Comparison of ENCODE assay signal across 25 mouse cellular contexts in genomic region chr2:104035595-104035994, GRCm38 (mm10). TPM values are rescaled to one million over a fixed set of nuclear protein-coding genes. Genes with fewer than 3 reads are reported as not detected.
DNase-seq lines count a peak whose midpoint lies in the region; ATAC-seq and TF ChIP-seq lines count a peak whose summit lies in the region.
"Had no signal": no experiment of that assay in that cellular context is flagged by ENCODE, and none has a peak within 500 bp of the region (broad histone marks: within the 10 kb centered on the region; RNA-seq: fewer than 3 reads in every experiment).

No protein-coding gene starts in this region.

- no peak overlapping the region; the same call in 1 of the 2 replicates for H3K4me3 ChIP-seq in gastrocnemius, adult 2 months
- no peak overlapping the region for H3K4me3 ChIP-seq in liver, embryonic 12.5 days
- no peak overlapping the region for H3K4me3 ChIP-seq in heart, embryonic 13.5 days
- H3K4me3 ChIP-seq in intestine, postnatal 0 days (ENCODE audit: low read depth, low read length) = no peak overlapping the region
- H3K4me3 ChIP-seq: embryonic facial prominence, embryonic 12.5 days; erythroblast, embryonic 14.5 days; forebrain, embryonic 13.5 days; heart, embryonic 15.5 days; limb, embryonic 12.5 days; megakaryocyte, embryonic 14.5 days had no signal

- no peaks in the 10 kb centered on the region for H3K9me3 ChIP-seq in liver, embryonic 12.5 days (replicated peaks)
- no peaks in the 10 kb centered on the region for H3K9me3 ChIP-seq in heart, embryonic 13.5 days
- H3K9me3 ChIP-seq in intestine, postnatal 0 days (ENCODE audit: control insufficient read depth) = no peaks in the 10 kb centered on the region
- H3K9me3 ChIP-seq: embryonic facial prominence, embryonic 12.5 days; forebrain, embryonic 13.5 days; heart, embryonic 15.5 days; limb, embryonic 12.5 days; megakaryocyte, embryonic 14.5 days had no signal

- H3K9ac ChIP-seq in liver, embryonic 12.5 days = peak overlapping the region; percentile 50
- H3K9ac ChIP-seq in heart, embryonic 13.5 days = 0 out of 2 replicates have a peak overlapping the region, but pooled peaks have one; percentile 37
- no peak overlapping the region for H3K9ac ChIP-seq in intestine, postnatal 0 days (ENCODE audit: low read depth, low read length)
- H3K9ac ChIP-seq: embryonic facial prominence, embryonic 12.5 days; forebrain, embryonic 13.5 days; heart, embryonic 15.5 days; hindbrain, embryonic 14.5 days; limb, embryonic 12.5 days had no signal

- no peak overlapping the region for H3K4me2 ChIP-seq in liver, embryonic 12.5 days
- no peak overlapping the region for H3K4me2 ChIP-seq in heart, embryonic 13.5 days
- H3K4me2 ChIP-seq in intestine, postnatal 0 days (replicated peaks; ENCODE audit: low read depth) = no peak overlapping the region
- H3K4me2 ChIP-seq: embryonic facial prominence, embryonic 12.5 days; forebrain, embryonic 13.5 days; heart, embryonic 15.5 days; hindbrain, embryonic 14.5 days; limb, embryonic 12.5 days had no signal

- TF ChIP-seq CTCF in gastrocnemius, adult 2 months (IDR thresholded peaks at IDR 0.05) = no peak
- no peak for TF ChIP-seq CTCF in intestine, postnatal 0 days (IDR thresholded peaks at IDR 0.05; ENCODE audit: low read depth)

- H3K4me1 ChIP-seq in liver, embryonic 12.5 days = peaks cover 19% of the 10 kb centered on the region
- H3K4me1 ChIP-seq in heart, embryonic 13.5 days = peaks cover 6% of the 10 kb centered on the region
- H3K4me1 ChIP-seq in intestine, postnatal 0 days (replicated peaks; ENCODE audit: control insufficient read depth, insufficient read depth, low read length) = no peaks in the 10 kb centered on the region
- H3K4me1 ChIP-seq: embryonic facial prominence, embryonic 12.5 days; heart, embryonic 15.5 days; limb, embryonic 12.5 days had no signal

- WGBS in liver, embryonic 12.5 days (ENCODE audit: insufficient replicate concordance) = 81% methylated on average over 6 of the region's 6 CpGs
- 59% methylated on average over 6 of the region's 6 CpGs for WGBS in heart, embryonic 13.5 days
- 77% methylated on average over 6 of the region's 6 CpGs for WGBS in intestine, postnatal 0 days

- DNase-seq in gastrocnemius, adult 2 months = peak; percentile 39
- DNase-seq in gastrocnemius, postnatal 14 days = no peak
- DNase-seq in liver = no peak
- peak; percentile 43 for DNase-seq in skeletal muscle tissue, adult 2 months (ENCODE audit: low read depth, low spot score)
- no peak for DNase-seq in thymus, postnatal 10 days (ENCODE audit: low spot score in 2 of 2)

- no peak for ATAC-seq in liver, embryonic 12.5 days
- ATAC-seq in heart, embryonic 13.5 days (ENCODE audit: extremely low read depth, insufficient number of reproducible peaks, low FRiP score, low TSS enrichment) = no peak
- no peak for ATAC-seq in intestine, postnatal 0 days
- ATAC-seq: midbrain, embryonic 16.5 days had no signal

- no peaks in the 10 kb centered on the region for H3K27me3 ChIP-seq in liver, embryonic 12.5 days (replicated peaks)
- no peaks in the 10 kb centered on the region for H3K27me3 ChIP-seq in heart, embryonic 13.5 days (replicated peaks)
- H3K27me3 ChIP-seq in intestine, postnatal 0 days (replicated peaks; ENCODE audit: control insufficient read depth, insufficient read depth, low read length) = no peaks in the 10 kb centered on the region
- H3K27me3 ChIP-seq: embryonic facial prominence, embryonic 12.5 days; forebrain, embryonic 13.5 days; heart, embryonic 15.5 days; limb, embryonic 12.5 days; megakaryocyte, embryonic 14.5 days had no signal

- H3K27ac ChIP-seq in gastrocnemius, adult 2 months = peak overlapping the region; percentile 59
- peak overlapping the region; percentile 27 for H3K27ac ChIP-seq in liver, embryonic 12.5 days
- no peak overlapping the region for H3K27ac ChIP-seq in heart, embryonic 13.5 days (replicated peaks)
- no peak overlapping the region for H3K27ac ChIP-seq in intestine, postnatal 0 days (ENCODE audit: low read depth, low read length)
- H3K27ac ChIP-seq: embryonic facial prominence, embryonic 12.5 days; forebrain, embryonic 13.5 days; heart, embryonic 15.5 days; hindbrain, embryonic 14.5 days; limb, embryonic 12.5 days had no signal

- peaks cover 93% of the 10 kb centered on the region for H3K36me3 ChIP-seq in liver, embryonic 12.5 days
- H3K36me3 ChIP-seq in heart, embryonic 13.5 days = peaks cover 77% of the 10 kb centered on the region
- H3K36me3 ChIP-seq in intestine, postnatal 0 days (ENCODE audit: control insufficient read depth, insufficient read depth) = peaks cover 32% of the 10 kb centered on the region

- intact Hi-C loops in gastrocnemius, adult 2 months (cut with DNase I) = loop anchor here (2.0 to 10.0 kb wide), 4 partner anchors 61 to 549 kb away; partner anchors contain the start of gene A930018P22Rik
- intact Hi-C loops in gastrocnemius, postnatal 14 days (cut with DNase I; ENCODE audit: low total_unique reads) = loop anchor here (10.0 kb wide), 2 partner anchors 99 to 389 kb away; no protein-coding TSS in a partner anchor

RNA-seq across cellular contexts. Expression of gene 4931422A03Rik, which starts 7.4 kb away (rescaled TPM):
- total RNA-seq in gastrocnemius, adult 2 months (2021) = not detected
- not detected for total RNA-seq in gastrocnemius, postnatal 14 days (2021)
- polyA plus RNA-seq in liver, embryonic 12.5 days (2016; fragmentation: Nextera tagmentation; extraction: Ambion mirVana) = 2.1 and 2.4 TPM in 2 replicates
- 1.6 and 1.9 TPM in 2 replicates for polyA plus RNA-seq in heart, embryonic 13.5 days (2015; fragmentation: Nextera tagmentation; extraction: Ambion mirVana)
- 0.83 and 0.93 TPM in 2 replicates for polyA plus RNA-seq in intestine, postnatal 0 days (2015; fragmentation: Nextera tagmentation; extraction: Ambion mirVana)
- total RNA-seq: adrenal gland, adult 18-20 months; layer of hippocampus, postnatal 14 days; left cerebral cortex, postnatal 10 days; neutrophil, adult 5-6 weeks had no signal
- polyA plus RNA-seq: erythroblast, embryonic 14.5 days; large intestine, adult 2 months; lung, adult 2 months had no signal

RNA-seq across cellular contexts. Expression of gene Fbxo3, which starts 8.1 kb away (rescaled TPM):
- 10 to 100 TPM; 47.5 to 53.9 TPM for total RNA-seq in gastrocnemius, adult 2 months (2021)
- total RNA-seq in gastrocnemius, postnatal 14 days (2021) = 10 to 100 TPM; 43.0 to 47.5 TPM
- polyA plus RNA-seq in liver, embryonic 12.5 days (2016; fragmentation: Nextera tagmentation; extraction: Ambion mirVana) = 60.1 and 62.2 TPM in 2 replicates
- 37.2 and 42.8 TPM in 2 replicates for polyA plus RNA-seq in heart, embryonic 13.5 days (2015; fragmentation: Nextera tagmentation; extraction: Ambion mirVana)
- polyA plus RNA-seq in intestine, postnatal 0 days (2015; fragmentation: Nextera tagmentation; extraction: Ambion mirVana) = 35.6 and 40.1 TPM in 2 replicates

RNA-seq across cellular contexts. Expression of gene Gm10912, which starts 30.0 kb away (rescaled TPM):
- under 1 TPM; 0.36 to 0.38 TPM for total RNA-seq in gastrocnemius, adult 2 months (2021)
- under 1 TPM in 1 of 2 experiments, not detected in 1; 0.22 TPM for total RNA-seq in gastrocnemius, postnatal 14 days (2021)
- polyA plus RNA-seq in liver, embryonic 12.5 days (2016; fragmentation: Nextera tagmentation; extraction: Ambion mirVana) = not detected in 2 replicates
- polyA plus RNA-seq in heart, embryonic 13.5 days (2015; fragmentation: Nextera tagmentation; extraction: Ambion mirVana) = not detected in 2 replicates
- not detected in 2 replicates for polyA plus RNA-seq in intestine, postnatal 0 days (2015; fragmentation: Nextera tagmentation; extraction: Ambion mirVana)
- total RNA-seq: layer of hippocampus, postnatal 14 days had no signal
- polyA plus RNA-seq: embryonic facial prominence, embryonic 12.5 days; erythroblast, embryonic 14.5 days; forebrain, embryonic 13.5 days; hindbrain, embryonic 14.5 days; intestine, embryonic 14.5 days; kidney, embryonic 14.5 days; large intestine, adult 2 months; limb, embryonic 12.5 days; midbrain, embryonic 16.5 days; stomach, embryonic 16.5 days had no signal

RNA-seq across cellular contexts. Expression of gene Gm10799, which starts 32.8 kb away (rescaled TPM):
- not detected for total RNA-seq in gastrocnemius, adult 2 months (2021)
- not detected for total RNA-seq in gastrocnemius, postnatal 14 days (2021)
- not detected in 2 replicates for polyA plus RNA-seq in liver, embryonic 12.5 days (2016; fragmentation: Nextera tagmentation; extraction: Ambion mirVana)
- not detected in 2 replicates for polyA plus RNA-seq in heart, embryonic 13.5 days (2015; fragmentation: Nextera tagmentation; extraction: Ambion mirVana)
- not detected in 2 replicates for polyA plus RNA-seq in intestine, postnatal 0 days (2015; fragmentation: Nextera tagmentation; extraction: Ambion mirVana)
- total RNA-seq: adrenal gland, adult 18-20 months; layer of hippocampus, postnatal 14 days; left cerebral cortex, postnatal 10 days; neutrophil, adult 5-6 weeks had no signal
- polyA plus RNA-seq: embryonic facial prominence, embryonic 12.5 days; erythroblast, embryonic 14.5 days; forebrain, embryonic 13.5 days; heart, embryonic 15.5 days; hindbrain, embryonic 14.5 days; intestine, embryonic 14.5 days; kidney, embryonic 14.5 days; large intestine, adult 2 months; limb, embryonic 12.5 days; lung, adult 2 months; midbrain, embryonic 16.5 days; stomach, embryonic 16.5 days had no signal

RNA-seq across cellular contexts. Expression of gene Cd59b, which starts 34.1 kb away (rescaled TPM):
- total RNA-seq in gastrocnemius, adult 2 months (2021) = 1 to 10 TPM; 1.7 to 4.2 TPM
- 1 to 10 TPM; 2.2 to 3.2 TPM for total RNA-seq in gastrocnemius, postnatal 14 days (2021)
- 10.4 and 13.2 TPM in 2 replicates for polyA plus RNA-seq in liver, embryonic 12.5 days (2016; fragmentation: Nextera tagmentation; extraction: Ambion mirVana)
- 4.7 and 6.9 TPM in 2 replicates for polyA plus RNA-seq in heart, embryonic 13.5 days (2015; fragmentation: Nextera tagmentation; extraction: Ambion mirVana)
- polyA plus RNA-seq in intestine, postnatal 0 days (2015; fragmentation: Nextera tagmentation; extraction: Ambion mirVana) = 4.3 and 6.3 TPM in 2 replicates
- total RNA-seq: neutrophil, adult 5-6 weeks had no signal

Comparison
In these comparisons a context has a peak if more than half of its experiments do, and no peak if none do; other contexts are left out.
1. DNase-seq: peak in gastrocnemius, adult 2 months (single experiment) and skeletal muscle tissue, adult 2 months (single experiment); none in gastrocnemius, postnatal 14 days (single experiment), liver (single experiment) and thymus, postnatal 10 days (0 of 2).
2. H3K27ac ChIP-seq: peak in gastrocnemius, adult 2 months (single experiment) and liver, embryonic 12.5 days (single experiment); none in heart, embryonic 13.5 days (single experiment) and intestine, postnatal 0 days (single experiment).